9 mouse cellular contexts compared by ENCODE assay signal in the genomic region with DNA sequence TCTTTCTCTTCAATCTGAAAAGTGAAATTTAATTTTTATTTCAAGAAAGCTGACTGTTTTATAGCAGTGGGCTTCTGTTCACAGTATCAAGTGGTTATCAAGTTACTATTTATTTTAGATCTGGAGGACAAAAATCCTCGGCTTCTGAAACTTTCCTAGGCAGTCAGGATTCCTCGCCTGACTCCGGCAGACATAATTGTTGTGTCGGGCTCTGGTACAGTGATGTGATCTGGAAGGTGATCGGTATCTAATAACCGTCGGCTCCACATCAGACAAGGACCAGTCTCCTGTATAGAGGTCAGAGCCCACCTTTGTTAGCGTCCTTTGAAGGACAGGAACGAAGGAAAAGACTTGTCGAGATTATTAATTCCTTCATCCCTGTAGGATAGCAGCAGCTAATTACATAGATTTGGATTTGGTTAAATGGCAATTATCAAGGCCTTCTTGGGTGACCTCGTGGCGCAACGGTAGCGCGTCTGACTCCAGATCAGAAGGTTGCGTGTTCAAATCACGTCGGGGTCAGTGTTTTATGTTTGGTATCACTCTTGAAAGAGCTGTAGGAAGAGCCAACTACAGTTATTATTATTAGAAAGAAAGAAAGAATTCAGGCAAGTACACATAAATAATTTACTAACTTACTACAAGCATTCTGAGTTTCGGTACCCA. TPM values are rescaled to one million over a fixed set of nuclear protein-coding genes. Genes with fewer than 3 reads are reported as not detected.
A peak's percentile ranks its signal among the peaks of the same experiment; 100 is the strongest.
DNase-seq lines count a peak whose midpoint lies in the region; ATAC-seq and TF ChIP-seq lines count a peak whose summit lies in the region.
"Had no signal": no experiment of that assay in that cellular context is flagged by ENCODE, and none has a peak within 500 bp of the region (broad histone marks: within the 10 kb centered on the region; RNA-seq: fewer than 3 reads in every experiment).

No protein-coding gene starts in this region.

- TF ChIP-seq POLR2A in brain, embryonic 14.5 days (IDR thresholded peaks at IDR 0.05; ENCODE audit: borderline replicate concordance, extremely low read depth, insufficient read depth, insufficient read length, poor library complexity, severe bottlenecking) = no peak
- no peak for TF ChIP-seq POLR2A in limb, embryonic 14.5 days (IDR thresholded peaks at IDR 0.05; ENCODE audit: borderline replicate concordance, extremely low read depth, insufficient read depth, insufficient read length)

- WGBS in heart, embryonic 16.5 days = 10% methylated on average over 19 of the region's 19 CpGs
- WGBS in limb, embryonic 14.5 days = 4% methylated on average over 19 of the region's 19 CpGs

- ATAC-seq in erythroblast, adult 5-6 weeks (replicated peaks; ENCODE audit: low FRiP score, poor library complexity, severe bottlenecking) = no peak
- ATAC-seq in heart, embryonic 16.5 days (replicated peaks; ENCODE audit: extremely low read depth, insufficient read depth, low FRiP score) = no peak
- ATAC-seq in limb, embryonic 14.5 days (ENCODE audit: low FRiP score, low read depth) = no peak

- H3K4me1 ChIP-seq in erythroblast, embryonic 14.5 days (ENCODE audit: control insufficient read depth) = peaks cover 52% of the 10 kb centered on the region
- H3K4me1 ChIP-seq in heart, embryonic 16.5 days (ENCODE audit: control insufficient read depth, insufficient read depth, low read length) = peaks cover 14% of the 10 kb centered on the region
- H3K4me1 ChIP-seq in limb, embryonic 14.5 days (ENCODE audit: control insufficient read depth, insufficient read depth, low read length) = no peaks in the 10 kb centered on the region

- peaks cover 3% of the 10 kb centered on the region for H3K27me3 ChIP-seq in erythroblast, embryonic 14.5 days (ENCODE audit: control insufficient read depth)
- no peaks in the 10 kb centered on the region for H3K27me3 ChIP-seq in heart, embryonic 16.5 days (ENCODE audit: control insufficient read depth, insufficient read depth, low read length)
- no peaks in the 10 kb centered on the region for H3K27me3 ChIP-seq in limb, embryonic 14.5 days (ENCODE audit: control insufficient read depth, insufficient read depth, low read length)

- no peak for TF ChIP-seq CTCF in brain, embryonic 14.5 days (IDR thresholded peaks at IDR 0.05; ENCODE audit: borderline replicate concordance, extremely low read depth, insufficient read depth, insufficient read length)

- peak overlapping the region; percentile 66 for H3K4me3 ChIP-seq in erythroblast, embryonic 14.5 days (replicated peaks)
- peak overlapping the region; percentile 50 for H3K4me3 ChIP-seq in heart, embryonic 16.5 days (ENCODE audit: low read length)
- peak overlapping the region; percentile 23 for H3K4me3 ChIP-seq in limb, embryonic 14.5 days (replicated peaks; ENCODE audit: low read length)

- peak; percentile 54 for DNase-seq in 3134 (ENCODE audit: extremely low read depth, insufficient read length, low spot score)
- peak; percentile 41 for DNase-seq in brain, embryonic 14.5 days (ENCODE audit: low read depth)
- no peak for DNase-seq in limb, embryonic 14.5 days (ENCODE audit: low spot score)
- peak; percentile 81 for DNase-seq in retina, embryonic 14.5 days (ENCODE audit: low spot score)
- no peak for DNase-seq in testis, postnatal 10 days (ENCODE audit: low spot score)

- H3K27ac ChIP-seq in heart, embryonic 16.5 days (ENCODE audit: low read length) = no peak overlapping the region
- no peak overlapping the region for H3K27ac ChIP-seq in limb, embryonic 14.5 days (replicated peaks; ENCODE audit: low read depth, low read length)

- H3K9ac ChIP-seq in heart, embryonic 16.5 days (ENCODE audit: low read length) = no peak overlapping the region
- no peak overlapping the region for H3K9ac ChIP-seq in limb, embryonic 14.5 days (ENCODE audit: low read depth, low read length, severe bottlenecking)

- H3K4me2 ChIP-seq in heart, embryonic 16.5 days (ENCODE audit: low read depth, low read length) = peak overlapping the region; percentile 72
- peak overlapping the region; percentile 39 for H3K4me2 ChIP-seq in limb, embryonic 14.5 days (replicated peaks; ENCODE audit: low read depth, low read length, severe bottlenecking)

- no peaks in the 10 kb centered on the region for H3K36me3 ChIP-seq in erythroblast, embryonic 14.5 days (ENCODE audit: control insufficient read depth)
- no peaks in the 10 kb centered on the region for H3K36me3 ChIP-seq in heart, embryonic 16.5 days (ENCODE audit: control insufficient read depth, insufficient read depth)
- H3K36me3 ChIP-seq in limb, embryonic 14.5 days (ENCODE audit: control insufficient read depth, insufficient read depth, low read length) = no peaks in the 10 kb centered on the region

- H3K9me3 ChIP-seq in erythroblast, embryonic 14.5 days (ENCODE audit: control insufficient read depth, low read length) = no peaks in the 10 kb centered on the region
- H3K9me3 ChIP-seq in heart, embryonic 16.5 days (replicated peaks; ENCODE audit: control insufficient read depth, low read length) = no peaks in the 10 kb centered on the region
- H3K9me3 ChIP-seq in limb, embryonic 14.5 days (ENCODE audit: control insufficient read depth, low read length) = no peaks in the 10 kb centered on the region

RNA-seq across cellular contexts. Expression of gene Btn2a2, which starts 9.1 kb away (rescaled TPM):
- not detected in 2 replicates for polyA plus RNA-seq in erythroblast, embryonic 14.5 days (2012)
- not detected in 2 replicates for total RNA-seq in erythroblast, adult 5-6 weeks (2015; ENCODE audit: low replicate concordance)
- not detected in 2 replicates for total RNA-seq in erythroblast, adult 5-6 weeks (2017; ENCODE audit: low replicate concordance)
- 0.03 and 0.11 TPM in 2 replicates for polyA plus RNA-seq in brain, embryonic 14.5 days (2012; rRNA removed)
- 0.29 and 0.34 TPM in 2 replicates for polyA plus RNA-seq in heart, embryonic 16.5 days (2015; fragmentation: Nextera tagmentation; extraction: Ambion mirVana)
- polyA plus RNA-seq in limb, embryonic 14.5 days (2012; rRNA removed) = 0.62 and 0.79 TPM in 2 replicates
- 0.89 and 1.2 TPM in 2 replicates for polyA plus RNA-seq in limb, embryonic 14.5 days (2014; fragmentation: Nextera tagmentation; extraction: Ambion mirVana)

RNA-seq across cellular contexts. Expression of gene Btn1a1, which starts 32.1 kb away (rescaled TPM):
- 0.15 and 0.16 TPM in 2 replicates for polyA plus RNA-seq in erythroblast, embryonic 14.5 days (2012)
- total RNA-seq in erythroblast, adult 5-6 weeks (2015; ENCODE audit: low replicate concordance) = 4.2 and 4.4 TPM in 2 replicates
- 6.5 and 15.5 TPM in 2 replicates for total RNA-seq in erythroblast, adult 5-6 weeks (2017; ENCODE audit: low replicate concordance)
- 0.05 and 0.12 TPM in 2 replicates for polyA plus RNA-seq in brain, embryonic 14.5 days (2012; rRNA removed)
- 0.83 and 1.0 TPM in 2 replicates for polyA plus RNA-seq in heart, embryonic 16.5 days (2015; fragmentation: Nextera tagmentation; extraction: Ambion mirVana)
- 0.31 and 0.32 TPM in 2 replicates for polyA plus RNA-seq in limb, embryonic 14.5 days (2012; rRNA removed)
- not detected in 2 replicates for polyA plus RNA-seq in limb, embryonic 14.5 days (2014; fragmentation: Nextera tagmentation; extraction: Ambion mirVana)
- total RNA-seq: left cerebral cortex, adult 18-20 months had no signal

RNA-seq across cellular contexts. Expression of gene Hist1h4h, which starts 33.1 kb away (rescaled TPM):
- polyA plus RNA-seq in erythroblast, embryonic 14.5 days (2012) = 10.1 and 19.7 TPM in 2 replicates
- 19.8 and 50.6 TPM in 2 replicates for total RNA-seq in erythroblast, adult 5-6 weeks (2015; ENCODE audit: low replicate concordance)
- 443 and 524 TPM in 2 replicates for total RNA-seq in erythroblast, adult 5-6 weeks (2017; ENCODE audit: low replicate concordance)
- 23.3 and 31.7 TPM in 2 replicates for polyA plus RNA-seq in brain, embryonic 14.5 days (2012; rRNA removed)
- polyA plus RNA-seq in heart, embryonic 16.5 days (2015; fragmentation: Nextera tagmentation; extraction: Ambion mirVana) = 7.7 and 8.6 TPM in 2 replicates
- polyA plus RNA-seq in limb, embryonic 14.5 days (2012; rRNA removed) = 18.2 and 19.2 TPM in 2 replicates
- 5.5 and 8.1 TPM in 2 replicates for polyA plus RNA-seq in limb, embryonic 14.5 days (2014; fragmentation: Nextera tagmentation; extraction: Ambion mirVana)

RNA-seq across cellular contexts. Expression of gene Hist1h2af, which starts 35.9 kb away (rescaled TPM):
- polyA plus RNA-seq in erythroblast, embryonic 14.5 days (2012) = 52.5 and 62.7 TPM in 2 replicates
- total RNA-seq in erythroblast, adult 5-6 weeks (2015; ENCODE audit: low replicate concordance) = 20.7 and 32.7 TPM in 2 replicates
- 925 and 1,298 TPM in 2 replicates for total RNA-seq in erythroblast, adult 5-6 weeks (2017; ENCODE audit: low replicate concordance)
- polyA plus RNA-seq in brain, embryonic 14.5 days (2012; rRNA removed) = 474 and 536 TPM in 2 replicates
- 3.8 and 9.2 TPM in 2 replicates for polyA plus RNA-seq in heart, embryonic 16.5 days (2015; fragmentation: Nextera tagmentation; extraction: Ambion mirVana)
- 557 and 662 TPM in 2 replicates for polyA plus RNA-seq in limb, embryonic 14.5 days (2012; rRNA removed)
- 9.1 and 11.0 TPM in 2 replicates for polyA plus RNA-seq in limb, embryonic 14.5 days (2014; fragmentation: Nextera tagmentation; extraction: Ambion mirVana)

RNA-seq across cellular contexts. Expression of gene Hist1h3g, which starts 37.4 kb away (rescaled TPM):
- 8.8 and 11.7 TPM in 2 replicates for polyA plus RNA-seq in erythroblast, embryonic 14.5 days (2012)
- total RNA-seq in erythroblast, adult 5-6 weeks (2015; ENCODE audit: low replicate concordance) = 74.4 and 97.2 TPM in 2 replicates
- total RNA-seq in erythroblast, adult 5-6 weeks (2017; ENCODE audit: low replicate concordance) = 54.5 and 131 TPM in 2 replicates
- 25.5 and 42.1 TPM in 2 replicates for polyA plus RNA-seq in brain, embryonic 14.5 days (2012; rRNA removed)
- polyA plus RNA-seq in heart, embryonic 16.5 days (2015; fragmentation: Nextera tagmentation; extraction: Ambion mirVana) = 2.0 and 2.2 TPM in 2 replicates
- polyA plus RNA-seq in limb, embryonic 14.5 days (2012; rRNA removed) = 32.6 and 62.7 TPM in 2 replicates
- 4.1 and 6.7 TPM in 2 replicates for polyA plus RNA-seq in limb, embryonic 14.5 days (2014; fragmentation: Nextera tagmentation; extraction: Ambion mirVana)

Comparison
In these comparisons a context has a peak if more than half of its experiments do, and no peak if none do; other contexts are left out.
1. DNase-seq: peak in 3134 (single experiment), brain, embryonic 14.5 days (single experiment) and retina, embryonic 14.5 days (single experiment); none in limb, embryonic 14.5 days (single experiment) and testis, postnatal 10 days (single experiment).
2. Peak in every context shown above with its lines, with median percentiles within 50 percentile points of each other: H3K4me3 ChIP-seq.